Comparison of ENCODE assay signal across 14 mouse cellular contexts in the genomic region with DNA sequence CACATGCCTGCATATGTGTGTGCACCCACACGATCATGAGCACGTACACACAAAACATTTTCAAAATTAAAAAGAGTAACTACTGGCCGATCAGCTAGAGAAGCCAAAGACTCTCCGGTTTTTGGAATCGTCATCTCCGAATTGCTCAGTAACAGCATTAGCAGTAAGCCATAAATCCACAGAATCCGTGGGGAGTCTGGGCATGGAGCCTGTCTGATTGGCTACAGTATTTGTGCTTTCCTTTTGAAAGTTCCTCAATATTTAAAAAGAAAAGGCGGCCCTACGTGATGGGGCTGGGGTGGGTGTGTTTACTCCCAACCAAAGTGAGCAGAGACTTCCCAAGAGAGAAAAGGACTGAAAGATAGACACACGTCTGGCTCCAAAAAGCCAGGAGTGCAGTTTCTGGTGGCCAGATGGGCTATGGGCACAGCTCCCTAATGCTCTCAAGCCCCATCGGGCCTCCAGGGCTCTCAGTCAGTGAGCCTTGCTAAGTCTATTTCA.
A peak's percentile ranks its signal among the peaks of the same experiment; 100 is the strongest.
DNase-seq lines count a peak whose midpoint lies in the region; TF ChIP-seq lines count a peak whose summit lies in the region.
"Had no signal": no experiment of that assay in that cellular context is flagged by ENCODE, and none has a peak within 500 bp of the region (broad histone marks: within the 10 kb centered on the region; RNA-seq: fewer than 3 reads in every experiment).

No protein-coding gene starts in this region.

- peak; percentile 31 to 49 for DNase-seq in cerebellum, postnatal 14 days
- no peak for DNase-seq in cerebellum, adult 9-10 months
- peak; percentile 33 for DNase-seq in heart, adult 8-10 months (ENCODE audit: low spot score)
- no peak for DNase-seq in heart, postnatal 4 days
- peak; percentile 22 to 36 for DNase-seq in kidney, postnatal 36 days
- no peak for DNase-seq in kidney, postnatal 14 days
- no peak for DNase-seq in B cell, adult 2 months
- DNase-seq: adrenal gland, postnatal 25 days; cerebellum, postnatal 36 days; liver, embryonic 13.5 days; right cerebral cortex, postnatal 14 days had no signal

- TF ChIP-seq POLR2A in bone marrow macrophage, adult 2 months (IDR thresholded peaks at IDR 0.05; ENCODE audit: borderline replicate concordance, low read depth, low read length): no peak

- peak overlapping the region; percentile 66 for H3K27ac ChIP-seq in bone marrow macrophage, adult 2 months (ENCODE audit: insufficient read depth, low read depth, low read length)
- H3K27ac ChIP-seq: heart, embryonic 15.5 days; liver, embryonic 13.5 days had no signal

- no peak for TF ChIP-seq CTCF in bone marrow macrophage, adult 2 months (IDR thresholded peaks at IDR 0.05; ENCODE audit: low read depth, low read length)

- peak overlapping the region; percentile 61 for H3K4me3 ChIP-seq in bone marrow macrophage, adult 2 months (ENCODE audit: insufficient read depth, low read length)
- H3K4me3 ChIP-seq: megakaryocyte, embryonic 14.5 days had no signal

- peaks cover 38% of the 10 kb centered on the region for H3K4me1 ChIP-seq in bone marrow macrophage, adult 2 months (ENCODE audit: control insufficient read depth, insufficient read depth, low read length)

Comparison
In these comparisons a context has a peak if more than half of its experiments do, and no peak if none do; other contexts are left out.
1. DNase-seq: peak in cerebellum, postnatal 14 days (2 of 2), heart, adult 8-10 months (single experiment) and kidney, postnatal 36 days (2 of 2); none in cerebellum, adult 9-10 months (single experiment), heart, postnatal 4 days (single experiment), kidney, postnatal 14 days (single experiment) and B cell, adult 2 months (0 of 2).